Mouse (Mus musculus): ENCODE measurements around the gene Nat9. TPM values are rescaled to one million over a fixed set of nuclear protein-coding genes. Genes with fewer than 3 reads are reported as not detected.
A peak's percentile ranks its signal among the peaks of the same experiment; 100 is the strongest.

Nat9 gene
- polyA plus RNA-seq, 1 experiment from 2014 or later: 24.2 TPM

GRCm38 (mm10) chr11:115228430-115228829 lies 40.8 kb upstream of the Nat9 start:
- ATAC-seq: no peak
- Histone ChIP-seq H3K27ac (ENCODE audit: low read length) (no peak overlapping the region), H3K9me3 (ENCODE audit: control insufficient read depth, low read length) (no peaks in the 10 kb centered on the region), H3K36me3 (ENCODE audit: control insufficient read depth, insufficient read depth) (no peaks in the 10 kb centered on the region), H3K27me3 (replicated peaks; ENCODE audit: control insufficient read depth, insufficient read depth, low read length) (no peaks in the 10 kb centered on the region), H3K4me3 (replicated peaks; ENCODE audit: low read length) (no peak overlapping the region), H3K4me2 (ENCODE audit: low read length) (no peak overlapping the region), H3K9ac (replicated peaks; ENCODE audit: low read depth, low read length) (no peak overlapping the region), H3K4me1 (replicated peaks; ENCODE audit: control insufficient read depth, insufficient read depth, low read length) (peaks cover 64% of the 10 kb centered on the region)
- WGBS: 80% methylated on average over 7 of the region's 7 CpGs

GRCm38 (mm10) chr11:115227640-115228039 lies 40.0 kb upstream of the Nat9 start:
- Histone ChIP-seq H3K4me3 (replicated peaks; ENCODE audit: low read length) (no peak overlapping the region), H3K4me1 (replicated peaks; ENCODE audit: control insufficient read depth, insufficient read depth, low read length) (peaks cover 67% of the 10 kb centered on the region), H3K4me2 (ENCODE audit: low read length) (no peak overlapping the region), H3K9me3 (ENCODE audit: control insufficient read depth, low read length) (no peaks in the 10 kb centered on the region), H3K9ac (replicated peaks; ENCODE audit: low read depth, low read length) (0 out of 2 replicates have a peak overlapping the region, but pooled peaks have one; percentile 42), H3K36me3 (ENCODE audit: control insufficient read depth, insufficient read depth) (no peaks in the 10 kb centered on the region), H3K27ac (ENCODE audit: low read length) (peak overlapping the region; percentile 48), H3K27me3 (replicated peaks; ENCODE audit: control insufficient read depth, insufficient read depth, low read length) (no peaks in the 10 kb centered on the region)
- 27% methylated on average over 12 of the region's 12 CpGs for WGBS
- ATAC-seq: no peak

- no peak overlapping the region for H3K4me3 ChIP-seq (replicated peaks; ENCODE audit: low read length)
- H3K27me3 ChIP-seq (replicated peaks; ENCODE audit: control insufficient read depth, insufficient read depth, low read length): no peaks in the 10 kb centered on the region
- no peak overlapping the region for H3K4me2 ChIP-seq (ENCODE audit: low read length)
- peak; percentile 86 for ATAC-seq
- H3K36me3 ChIP-seq (ENCODE audit: control insufficient read depth, insufficient read depth): no peaks in the 10 kb centered on the region
- peak overlapping the region; percentile 75 for H3K27ac ChIP-seq (ENCODE audit: low read length)
- H3K9me3 ChIP-seq (ENCODE audit: control insufficient read depth, low read length): no peaks in the 10 kb centered on the region
- WGBS: 10% methylated on average over 14 of the region's 14 CpGs
- H3K9ac ChIP-seq (replicated peaks; ENCODE audit: low read depth, low read length): no peak overlapping the region
- H3K4me1 ChIP-seq (replicated peaks; ENCODE audit: control insufficient read depth, insufficient read depth, low read length): peaks cover 67% of the 10 kb centered on the region
Measured at GRCm38 (mm10) chr11:115226811-115227491, 39.3 kb upstream of the Nat9 start.

GRCm38 (mm10) chr11:115225301-115225700 lies 37.6 kb upstream of the Nat9 start:
- peaks cover 64% of the 10 kb centered on the region for H3K4me1 ChIP-seq (replicated peaks; ENCODE audit: control insufficient read depth, insufficient read depth, low read length)
- ATAC-seq: no peak
- no peak overlapping the region for H3K4me2 ChIP-seq (ENCODE audit: low read length)
- H3K9ac ChIP-seq (replicated peaks; ENCODE audit: low read depth, low read length): no peak overlapping the region
- H3K9me3 ChIP-seq (ENCODE audit: control insufficient read depth, low read length): no peaks in the 10 kb centered on the region
- peak overlapping the region; percentile 39 for H3K27ac ChIP-seq (ENCODE audit: low read length)
- no peaks in the 10 kb centered on the region for H3K27me3 ChIP-seq (replicated peaks; ENCODE audit: control insufficient read depth, insufficient read depth, low read length)
- no peak overlapping the region for H3K4me3 ChIP-seq (replicated peaks; ENCODE audit: low read length)
- 36% methylated on average over 6 of the region's 6 CpGs for WGBS
- H3K36me3 ChIP-seq (ENCODE audit: control insufficient read depth, insufficient read depth): no peaks in the 10 kb centered on the region

- H3K27me3 ChIP-seq (replicated peaks; ENCODE audit: control insufficient read depth, insufficient read depth, low read length): no peaks in the 10 kb centered on the region
- H3K9ac ChIP-seq (replicated peaks; ENCODE audit: low read depth, low read length): no peak overlapping the region
- peak overlapping the region; percentile 39 for H3K27ac ChIP-seq (ENCODE audit: low read length)
- ATAC-seq: no peak
- 43% methylated on average over 8 of the region's 8 CpGs for WGBS
- no peaks in the 10 kb centered on the region for H3K9me3 ChIP-seq (ENCODE audit: control insufficient read depth, low read length)
- no peaks in the 10 kb centered on the region for H3K36me3 ChIP-seq (ENCODE audit: control insufficient read depth, insufficient read depth)
- H3K4me2 ChIP-seq (ENCODE audit: low read length): no peak overlapping the region
- H3K4me1 ChIP-seq (replicated peaks; ENCODE audit: control insufficient read depth, insufficient read depth, low read length): peaks cover 64% of the 10 kb centered on the region
- H3K4me3 ChIP-seq (replicated peaks; ENCODE audit: low read length): no peak overlapping the region
Measured at GRCm38 (mm10) chr11:115224889-115225288, 37.2 kb upstream of the Nat9 start.

- WGBS: 82% methylated on average over 6 of the region's 6 CpGs
- no peaks in the 10 kb centered on the region for H3K27me3 ChIP-seq (replicated peaks; ENCODE audit: control insufficient read depth, insufficient read depth, low read length)
- H3K4me3 ChIP-seq (replicated peaks; ENCODE audit: low read length): no peak overlapping the region
- no peaks in the 10 kb centered on the region for H3K36me3 ChIP-seq (ENCODE audit: control insufficient read depth, insufficient read depth)
- no peak for ATAC-seq
- H3K9ac ChIP-seq (replicated peaks; ENCODE audit: low read depth, low read length): no peak overlapping the region
- no peak overlapping the region for H3K27ac ChIP-seq (ENCODE audit: low read length)
- no peak overlapping the region for H3K4me2 ChIP-seq (ENCODE audit: low read length)
- H3K9me3 ChIP-seq (ENCODE audit: control insufficient read depth, low read length): no peaks in the 10 kb centered on the region
- peaks cover 60% of the 10 kb centered on the region for H3K4me1 ChIP-seq (replicated peaks; ENCODE audit: control insufficient read depth, insufficient read depth, low read length)
Measured at GRCm38 (mm10) chr11:115223877-115224276, 36.2 kb upstream of the Nat9 start.

- WGBS: 72% methylated on average over 11 of the region's 11 CpGs
Measured at GRCm38 (mm10) chr11:115223451-115223850, 35.8 kb upstream of the Nat9 start.

GRCm38 (mm10) chr11:115222570-115222969 lies 34.9 kb upstream of the Nat9 start:
- Histone ChIP-seq H3K36me3 (ENCODE audit: control insufficient read depth, insufficient read depth) (no peaks in the 10 kb centered on the region), H3K4me1 (replicated peaks; ENCODE audit: control insufficient read depth, insufficient read depth, low read length) (peaks cover 56% of the 10 kb centered on the region)
- 37% methylated on average over 5 of the region's 5 CpGs for WGBS

More at GRCm38 (mm10) chr11:115223451-115223850, 35.8 kb upstream of the Nat9 start:
- no peak overlapping the region for H3K4me3 ChIP-seq (replicated peaks; ENCODE audit: low read length)
- no peak for ATAC-seq
- no peak overlapping the region for H3K4me2 ChIP-seq (ENCODE audit: low read length)
- no peak overlapping the region for H3K27ac ChIP-seq (ENCODE audit: low read length)
- no peaks in the 10 kb centered on the region for H3K9me3 ChIP-seq (ENCODE audit: control insufficient read depth, low read length)
- H3K27me3 ChIP-seq (replicated peaks; ENCODE audit: control insufficient read depth, insufficient read depth, low read length): no peaks in the 10 kb centered on the region
- no peak overlapping the region for H3K9ac ChIP-seq (replicated peaks; ENCODE audit: low read depth, low read length)
- peaks cover 60% of the 10 kb centered on the region for H3K4me1 ChIP-seq (replicated peaks; ENCODE audit: control insufficient read depth, insufficient read depth, low read length)
- no peaks in the 10 kb centered on the region for H3K36me3 ChIP-seq (ENCODE audit: control insufficient read depth, insufficient read depth)

GRCm38 (mm10) chr11:115222077-115222476 lies 34.4 kb upstream of the Nat9 start:
- Histone ChIP-seq H3K4me1 (replicated peaks; ENCODE audit: control insufficient read depth, insufficient read depth, low read length) (peaks cover 56% of the 10 kb centered on the region), H3K27ac (ENCODE audit: low read length) (no peak overlapping the region), H3K9me3 (ENCODE audit: control insufficient read depth, low read length) (no peaks in the 10 kb centered on the region), H3K4me3 (replicated peaks; ENCODE audit: low read length) (no peak overlapping the region), H3K36me3 (ENCODE audit: control insufficient read depth, insufficient read depth) (no peaks in the 10 kb centered on the region), H3K9ac (replicated peaks; ENCODE audit: low read depth, low read length) (no peak overlapping the region), H3K27me3 (replicated peaks; ENCODE audit: control insufficient read depth, insufficient read depth, low read length) (no peaks in the 10 kb centered on the region), H3K4me2 (ENCODE audit: low read length) (no peak overlapping the region)
- ATAC-seq: no peak
- 25% methylated on average over 12 of the region's 12 CpGs for WGBS

More at GRCm38 (mm10) chr11:115222570-115222969, 34.9 kb upstream of the Nat9 start:
- no peak for ATAC-seq
- Histone ChIP-seq H3K27ac (ENCODE audit: low read length) (no peak overlapping the region), H3K4me2 (ENCODE audit: low read length) (no peak overlapping the region), H3K4me3 (replicated peaks; ENCODE audit: low read length) (no peak overlapping the region), H3K9ac (replicated peaks; ENCODE audit: low read depth, low read length) (no peak overlapping the region), H3K27me3 (replicated peaks; ENCODE audit: control insufficient read depth, insufficient read depth, low read length) (no peaks in the 10 kb centered on the region), H3K9me3 (ENCODE audit: control insufficient read depth, low read length) (no peaks in the 10 kb centered on the region)
